Mouse (Mus musculus) G1E (cell line): ENCODE measurements around the gene Nsun2. TPM values are rescaled to one million over a fixed set of nuclear protein-coding genes. Genes with fewer than 3 reads are reported as not detected.

ENCODE experiments used
- ATAC-seq: 2 replicates; pipeline ENCODE4 v1.8.0; 2016; ENCODE audit warnings: mild to moderate bottlenecking; ENCODE audit not compliant: insufficient number of reproducible peaks, poor library complexity, low FRiP score, severe bottlenecking; ENCODE audit errors: extremely low read depth
- DNase-seq: peaks from one replicate; pipeline ENCODE4 v3.0.0; 2012; ENCODE audit warnings: low spot score
- H3K27me3 ChIP-seq: 2 replicates; pipeline ENCODE4 v1.6.1; 2012; ENCODE audit warnings: mild to moderate bottlenecking, low read length, inconsistent platforms; ENCODE audit not compliant: insufficient read depth
- H3K36me3 ChIP-seq: replicated peaks from 2 replicates; pipeline ENCODE3; 2012; ENCODE audit warnings: mild to moderate bottlenecking, inconsistent platforms
- H3K4me1 ChIP-seq: 2 replicates; pipeline ENCODE4 v1.6.1; 2012; ENCODE audit warnings: low read depth, low read length, inconsistent platforms, mixed read lengths; ENCODE audit not compliant: insufficient read depth
- H3K4me3 ChIP-seq: 2 replicates; pipeline ENCODE4 v1.5.1; 2012; ENCODE audit warnings: low read depth, mild to moderate bottlenecking, inconsistent platforms, low read length, moderate library complexity, mixed read lengths
- H3K9me3 ChIP-seq: replicated peaks from 2 replicates; pipeline ENCODE4 v1.6.1; 2012; ENCODE audit warnings: inconsistent platforms
- CTCF ChIP-seq: IDR thresholded peaks from 2 replicates; pipeline ENCODE4 v1.5.1; 2012; ENCODE audit warnings: low read depth, low read length, inconsistent platforms, mixed read lengths
- GATA1 ChIP-seq: IDR thresholded peaks from 2 replicates; pipeline ENCODE4 v1.6.1; 2012; ENCODE audit warnings: borderline replicate concordance, low read length, inconsistent platforms, mixed read lengths
- GATA2 ChIP-seq: IDR thresholded peaks from 2 replicates; pipeline ENCODE4 v1.6.1; 2012; ENCODE audit warnings: low read depth, low read length, inconsistent platforms, borderline replicate concordance
- POLR2AphosphoS5 ChIP-seq: IDR thresholded peaks from 2 replicates; pipeline ENCODE4 v1.6.1; 2012; ENCODE audit warnings: low read depth, low read length, inconsistent platforms; ENCODE audit not compliant: insufficient replicate concordance
- TAL1 ChIP-seq: conservative IDR thresholded peaks from 2 replicates; pipeline ENCODE4 v1.6.1; 2012; ENCODE audit warnings: low read depth, low read length, inconsistent platforms, mixed read lengths
- polyA plus RNA-seq: library from polyadenylated mRNA; stranded (reverse); fragments of >175 nt; gene quantifications from 2 replicates; pipeline ENCODE4 v1.2.3, GENCODE M21; 2012
- total RNA-seq, 2 experiments: library from RNA; stranded (forward) in 1 of 2; stranded (reverse) in 1 of 2; fragments of 200-1000 nt in 1 of 2; fragments of >200 nt in 1 of 2; fragmentation: Nextera tagmentation in 1 of 2; gene quantifications; 2 replicates each; pipeline ENCODE4 v1.2.3; 2014 to 2017

The Nsun2 gene
- total RNA-seq (2014; fragmentation: Nextera tagmentation), result 152 and 180 TPM in 2 replicates
- total RNA-seq (2017), result 219 and 231 TPM in 2 replicates
- 144 and 175 TPM in 2 replicates for polyA plus RNA-seq

GRCm38 (mm10) chr13:69533405-69534333, at the start of gene Nsun2:
TSS of gene Nsun2 (plus strand) at chr13:69533746.
- DNase-seq (peak; percentile 42), ATAC-seq (no peak)

GRCm38 (mm10) chr13:69485326-69485725, 48.2 kb upstream of the Nsun2 start:
- TF ChIP-seq POLR2AphosphoS5 (no peak), CTCF (no peak), TAL1 (no peak), GATA2 (no peak), GATA1 (no peak)
- Histone ChIP-seq H3K36me3 (no peaks in the 10 kb centered on the region), H3K4me1 (no peaks in the 10 kb centered on the region), H3K4me3 (no peak overlapping the region), H3K9me3 (no peaks in the 10 kb centered on the region), H3K27me3 (peaks cover 17% of the 10 kb centered on the region)
- no peak for ATAC-seq
- DNase-seq, result no peak

More at GRCm38 (mm10) chr13:69533405-69534333, at the start of gene Nsun2:
- Histone ChIP-seq H3K4me3 (peak within 1 kb of the TSS; percentile 91), H3K36me3 (peaks cover 42% of the 10 kb centered on the region), H3K4me1 (peaks cover 52% of the 10 kb centered on the region), H3K9me3 (no peaks in the 10 kb centered on the region), H3K27me3 (no peaks in the 10 kb centered on the region)
- TF ChIP-seq CTCF, result no peak
- TF ChIP-seq GATA1, result no peak
- no peak for TF ChIP-seq TAL1
- no peak for TF ChIP-seq POLR2AphosphoS5
- TF ChIP-seq GATA2, result no peak

- Histone ChIP-seq H3K9me3 (no peaks in the 10 kb centered on the region), H3K27me3 (peaks cover 17% of the 10 kb centered on the region), H3K36me3 (no peaks in the 10 kb centered on the region), H3K4me3 (no peak overlapping the region), H3K4me1 (no peaks in the 10 kb centered on the region)
- no peak for ATAC-seq
- DNase-seq, result no peak
- TF ChIP-seq TAL1 (no peak), GATA2 (no peak), CTCF (no peak), POLR2AphosphoS5 (no peak), GATA1 (no peak)
These were observed 47.7 kb upstream of the Nsun2 start for GRCm38 (mm10) chr13:69485833-69486232.

DNA sequence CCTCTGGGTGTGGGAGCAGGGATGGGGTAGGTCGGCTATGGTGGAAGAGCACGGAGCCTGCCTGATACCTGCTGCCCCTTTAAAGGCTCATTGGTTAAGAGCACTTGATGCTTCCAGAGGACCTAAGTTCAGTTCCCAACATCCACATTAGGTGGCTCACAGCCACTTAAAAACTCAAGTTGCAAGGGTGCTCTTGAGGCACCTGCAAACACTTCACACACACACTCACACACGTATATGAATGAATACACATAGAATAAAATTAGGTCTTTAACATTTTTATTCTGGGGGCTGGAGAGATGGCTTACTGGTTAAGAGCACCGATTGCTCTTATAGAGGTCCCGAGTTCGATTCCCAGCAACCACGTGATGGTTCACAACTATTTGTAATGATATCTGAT, 46.4 kb upstream of the Nsun2 start:
- peak; percentile 12; the same call in 1 of the 2 replicates for ATAC-seq
- DNase-seq, result no peak
- Histone ChIP-seq H3K36me3 (no peaks in the 10 kb centered on the region), H3K9me3 (no peaks in the 10 kb centered on the region), H3K27me3 (peaks cover 17% of the 10 kb centered on the region), H3K4me1 (no peaks in the 10 kb centered on the region), H3K4me3 (no peak overlapping the region)
- TF ChIP-seq TAL1 (no peak), GATA1 (no peak), GATA2 (no peak), CTCF (no peak), POLR2AphosphoS5 (no peak)

DNA sequence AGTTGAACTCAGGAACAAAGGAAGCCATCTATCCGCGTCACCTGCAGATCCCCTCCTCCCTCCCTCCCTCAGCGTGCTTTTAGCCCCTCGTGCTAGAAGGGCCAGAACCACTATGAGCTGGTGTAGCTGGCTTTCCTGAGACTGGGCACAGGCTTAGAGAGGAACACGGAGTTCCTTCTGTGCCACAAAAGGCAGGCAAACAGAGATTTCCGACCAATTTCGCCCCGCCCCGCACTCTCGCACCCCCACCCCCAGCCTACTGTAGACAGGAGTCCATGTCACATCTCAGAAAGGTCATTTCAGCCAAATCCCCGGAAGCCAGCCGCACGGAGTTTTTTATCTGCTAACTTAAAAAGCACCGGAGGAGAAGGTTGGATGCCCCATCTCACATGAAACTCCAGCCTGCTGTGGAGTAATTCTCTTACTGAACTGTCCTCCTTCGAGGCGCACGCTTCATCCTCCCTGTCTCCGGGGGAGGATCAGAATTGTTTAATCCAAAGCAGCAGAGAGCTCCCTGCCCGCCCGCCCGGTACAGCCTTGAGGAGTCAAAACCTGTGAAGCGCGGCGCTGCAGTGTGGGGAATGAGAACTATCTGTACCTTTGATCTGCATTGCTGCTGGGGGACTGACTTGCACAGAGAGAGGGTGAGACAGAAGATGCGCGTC, 45.8 kb upstream of the Nsun2 start:
- Histone ChIP-seq H3K4me3 (no peak overlapping the region), H3K36me3 (no peaks in the 10 kb centered on the region), H3K27me3 (peaks cover 15% of the 10 kb centered on the region), H3K9me3 (no peaks in the 10 kb centered on the region), H3K4me1 (no peaks in the 10 kb centered on the region)
- TF ChIP-seq POLR2AphosphoS5, result no peak
- no peak for TF ChIP-seq GATA1
- no peak for TF ChIP-seq TAL1
- no peak for TF ChIP-seq GATA2
- no peak for TF ChIP-seq CTCF
- no peak for DNase-seq
- no peak for ATAC-seq

DNA sequence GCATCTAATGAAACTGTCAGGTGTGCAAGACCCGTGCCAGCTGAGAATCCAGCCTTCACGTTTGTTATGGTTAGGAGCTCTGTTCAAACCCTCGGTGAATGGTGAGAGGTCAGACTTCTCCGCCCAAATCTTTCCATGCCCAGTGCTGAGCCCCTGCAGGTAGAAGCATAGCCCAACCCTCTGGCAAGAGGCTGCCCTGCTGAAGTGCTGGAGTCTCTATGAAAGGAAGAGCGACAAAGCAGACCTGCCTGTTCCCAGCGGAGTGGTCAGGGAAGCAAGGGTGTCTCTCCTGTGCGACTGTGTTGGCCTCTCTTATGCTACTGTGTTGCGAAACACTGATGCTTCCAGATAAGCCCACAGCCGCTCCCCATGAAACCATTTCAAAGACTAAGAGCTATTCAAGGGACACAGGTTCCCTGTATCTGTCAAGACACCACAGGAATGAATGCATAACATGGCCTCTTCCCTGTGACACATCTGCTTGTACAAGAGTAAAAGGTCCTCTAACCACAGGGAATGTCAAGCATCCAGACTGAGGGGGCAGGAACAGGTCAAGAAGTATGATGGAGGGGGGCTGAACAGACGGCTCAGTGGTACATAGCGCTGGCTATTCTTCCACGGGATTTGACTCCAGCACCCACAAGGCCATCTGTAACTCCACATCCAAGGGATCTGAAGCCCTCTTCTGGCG, 44.8 kb upstream of the Nsun2 start:
- TF ChIP-seq CTCF, result no peak
- no peak for TF ChIP-seq GATA1
- TF ChIP-seq GATA2, result no peak
- TF ChIP-seq TAL1, result no peak
- no peak for TF ChIP-seq POLR2AphosphoS5
- Histone ChIP-seq H3K9me3 (no peaks in the 10 kb centered on the region), H3K4me1 (no peaks in the 10 kb centered on the region; the same call in 1 of the 2 replicates), H3K36me3 (no peaks in the 10 kb centered on the region), H3K27me3 (0 out of 2 replicates have a peak, but pooled peaks cover 9% of the 10 kb centered on the region), H3K4me3 (no peak overlapping the region)
- DNase-seq (no peak), ATAC-seq (no peak)
